Mouse (Mus musculus) heart, embryonic 12.5 days (tissue): ENCODE measurements around the gene Abca14. TPM values are rescaled to one million over a fixed set of nuclear protein-coding genes. Genes with fewer than 3 reads are reported as not detected.

ENCODE experiments used
- ATAC-seq: fragments of 200-750 bp; cut with Nextera tagmentation; 2 replicates; pipeline ENCODE4 v1.8.0; 2017; ENCODE audit warnings: moderate TSS enrichment, moderate library complexity; ENCODE audit not compliant: insufficient number of reproducible peaks, low FRiP score
- H3K27ac ChIP-seq: fragments of 300-500 bp; sonication (generic); 2 replicates; pipeline ENCODE4 v1.5.1; 2016; ENCODE audit warnings: mild to moderate bottlenecking, moderate library complexity; ENCODE audit not compliant: poor library complexity, severe bottlenecking
- H3K27me3 ChIP-seq: fragments of 300-500 bp; sonication (generic); replicated peaks from 2 replicates; pipeline ENCODE4 v1.6.1; 2016; ENCODE audit warnings: mild to moderate bottlenecking, moderate library complexity
- H3K36me3 ChIP-seq: fragments of 300-500 bp; sonication (generic); 2 replicates; pipeline ENCODE4 v1.6.1; 2016; ENCODE audit warnings: mild to moderate bottlenecking, moderate library complexity
- H3K4me1 ChIP-seq: fragments of 300-500 bp; sonication (generic); replicated peaks from 2 replicates; pipeline ENCODE4 v1.6.1; 2016; ENCODE audit warnings: mild to moderate bottlenecking
- H3K4me2 ChIP-seq: fragments of 300-500 bp; sonication (generic); 2 replicates; pipeline ENCODE4 v1.6.1; 2016; ENCODE audit warnings: mild to moderate bottlenecking, moderate library complexity
- H3K4me3 ChIP-seq: fragments of 300-500 bp; sonication (generic); 2 replicates; pipeline ENCODE4 v1.5.1; 2016; ENCODE audit warnings: mild to moderate bottlenecking
- H3K9ac ChIP-seq: fragments of 300-500 bp; sonication (generic); 2 replicates; pipeline ENCODE4 v1.6.1; 2016; ENCODE audit warnings: mild to moderate bottlenecking, moderate library complexity
- H3K9me3 ChIP-seq: fragments of 300-500 bp; sonication (generic); replicated peaks from 2 replicates; pipeline ENCODE4 v1.6.1; 2016; ENCODE audit warnings: mild to moderate bottlenecking, moderate library complexity
- WGBS: fragments of 180-500 bp; shearing (Covaris S2); methylation state at CpG from one replicate; pipeline ENCODE4 v1.1.7; 2016; 5-methylcytosine and 5-hydroxymethylcytosine counted together
- polyA plus RNA-seq: library from polyadenylated mRNA; unstranded; fragments of >200 nt; fragmentation: Nextera tagmentation; extraction: Ambion mirVana; gene quantifications from 2 replicates; pipeline ENCODE4 v1.2.1, GENCODE M21; 2016

Gene Abca14
- polyA plus RNA-seq, 1 experiment from 2014 or later = not detected

DNA sequence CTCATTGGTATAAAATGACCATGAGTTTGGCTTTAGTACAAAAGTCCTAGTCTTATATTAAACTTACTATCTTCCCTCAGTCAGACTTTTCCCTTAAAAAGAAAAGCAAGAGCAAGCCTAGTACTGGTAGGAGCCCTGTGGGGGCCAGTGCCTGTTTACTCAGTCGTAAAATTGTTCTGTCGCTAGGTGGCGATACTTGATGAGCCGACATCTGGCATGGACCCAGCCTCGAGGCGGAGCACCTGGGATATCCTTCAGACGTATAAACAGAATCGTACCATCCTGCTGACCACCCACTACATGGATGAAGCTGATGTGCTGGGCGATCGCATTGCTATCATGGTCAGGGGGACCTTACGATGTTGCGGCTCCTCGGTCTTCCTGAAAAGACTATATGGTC lies 157.4 kb downstream of the Abca14 start:
- Histone ChIP-seq H3K9me3 (no peaks in the 10 kb centered on the region), H3K4me3 (no peak overlapping the region), H3K4me2 (no peak overlapping the region), H3K36me3 (no peaks in the 10 kb centered on the region), H3K4me1 (no peaks in the 10 kb centered on the region), H3K27me3 (no peaks in the 10 kb centered on the region), H3K9ac (no peak overlapping the region), H3K27ac (no peak overlapping the region)
- ATAC-seq = no peak
- 37% methylated on average over 13 of the region's 13 CpGs for whole genome bisulfite sequencing

Other genes starting within 250 kb of the Abca14 start
- gene Dnah3, start 108.7 kb upstream of the Abca14 start, polyA plus RNA-seq = not detected in 2 replicates
- gene Tmem159, start 101.6 kb upstream of the Abca14 start, polyA plus RNA-seq = 22.3 and 22.6 TPM in 2 replicates
- not detected in 2 replicates for gene Zp2, start 58.7 kb upstream of the Abca14 start, polyA plus RNA-seq
- gene Anks4b, start 30.1 kb upstream of the Abca14 start, polyA plus RNA-seq = 0.05 TPM in 1 of 2 replicates, not detected in the other
- gene Crym, start 1.9 kb upstream of the Abca14 start, polyA plus RNA-seq = 0.40 and 0.93 TPM in 2 replicates
- not detected in 2 replicates for gene Abca15, start 124.7 kb downstream of the Abca14 start, polyA plus RNA-seq
- gene Abca16, start 205.7 kb downstream of the Abca14 start, polyA plus RNA-seq = not detected in 2 replicates